Mouse (Mus musculus) right cerebral cortex, postnatal 25 days (tissue): ENCODE results near the gene Atxn2.
A peak's percentile ranks its signal among the peaks of the same experiment; 100 is the strongest.

Experiments
- DNase-seq: peaks from one replicate; pipeline ENCODE4 v3.0.0; 2022

Gene Atxn2

DNA sequence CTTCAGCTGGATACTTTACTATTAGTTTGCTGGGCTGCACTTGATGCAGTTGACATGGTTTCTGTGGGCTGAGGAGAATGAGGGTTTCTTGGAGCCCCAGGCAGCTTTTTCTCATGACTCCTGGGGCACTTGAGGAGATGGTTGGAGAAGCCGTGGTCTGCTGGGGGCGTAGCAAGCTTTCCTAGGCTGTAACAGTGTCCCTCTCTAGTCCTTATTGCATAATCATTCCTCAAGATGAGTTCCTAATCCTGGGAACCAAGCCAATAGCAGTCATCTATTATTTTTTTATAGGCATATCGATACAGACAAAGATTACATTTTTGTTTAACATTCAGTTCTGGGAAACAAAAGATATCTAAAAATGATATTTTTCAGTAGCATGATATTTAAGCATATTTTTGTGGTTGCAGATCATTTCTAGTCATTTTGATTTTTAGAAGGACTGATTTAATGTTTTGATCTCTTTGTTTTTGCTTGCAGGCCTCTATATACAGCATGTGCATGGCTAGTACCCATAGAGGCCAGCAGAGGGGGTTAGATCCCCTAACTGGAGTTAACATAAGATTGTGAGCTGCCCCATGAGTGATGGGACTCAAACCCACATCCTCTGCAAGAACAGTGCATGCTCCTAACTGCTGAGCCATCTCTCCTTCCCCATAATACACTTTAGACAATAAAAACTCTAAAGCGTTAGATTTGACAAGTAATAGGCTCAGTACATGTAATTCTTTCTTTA is 55.1 kb downstream of the Atxn2 start:
- DNase-seq, result no peak

DNA sequence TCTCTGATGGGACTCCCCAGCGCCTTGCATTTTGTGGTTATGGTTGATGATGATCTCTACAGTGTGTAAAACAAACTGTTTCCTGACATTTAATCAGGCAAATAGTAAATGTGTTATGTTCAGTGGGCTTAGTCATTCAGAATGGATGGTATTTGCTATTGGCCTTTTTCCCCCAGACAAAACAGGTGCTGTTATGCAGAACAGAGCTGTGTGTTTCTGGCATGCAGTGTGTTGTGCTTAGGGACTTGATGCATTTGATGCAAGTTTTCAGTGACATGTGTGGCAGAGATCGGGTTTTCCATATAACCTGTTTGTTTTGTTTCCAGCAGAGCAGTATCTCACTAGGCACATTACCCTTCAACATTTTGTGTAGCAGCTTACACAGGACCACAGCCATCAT is 56.4 kb downstream of the Atxn2 start:
- no peak for DNase-seq

DNA sequence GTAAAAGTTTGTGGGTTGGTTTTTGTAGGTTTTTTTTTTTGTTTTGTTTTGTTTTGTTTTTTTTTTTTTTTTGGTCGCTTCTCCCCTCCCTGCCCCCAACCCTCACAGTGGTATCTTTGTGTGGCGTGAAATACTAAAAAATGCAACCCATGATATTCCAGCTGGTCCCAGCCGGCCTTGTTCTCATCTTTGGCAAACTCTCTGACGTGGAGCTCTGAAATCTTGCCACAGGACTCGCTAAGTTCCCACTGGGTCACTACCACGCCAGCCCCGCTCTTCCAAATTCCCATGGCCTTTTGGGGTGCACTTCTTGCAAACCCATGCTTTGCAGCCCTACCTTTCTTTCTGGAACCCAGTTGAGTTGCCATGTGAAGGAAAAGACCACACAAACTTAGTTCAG is 58.7 kb downstream of the Atxn2 start:
- DNase-seq, result no peak

DNA sequence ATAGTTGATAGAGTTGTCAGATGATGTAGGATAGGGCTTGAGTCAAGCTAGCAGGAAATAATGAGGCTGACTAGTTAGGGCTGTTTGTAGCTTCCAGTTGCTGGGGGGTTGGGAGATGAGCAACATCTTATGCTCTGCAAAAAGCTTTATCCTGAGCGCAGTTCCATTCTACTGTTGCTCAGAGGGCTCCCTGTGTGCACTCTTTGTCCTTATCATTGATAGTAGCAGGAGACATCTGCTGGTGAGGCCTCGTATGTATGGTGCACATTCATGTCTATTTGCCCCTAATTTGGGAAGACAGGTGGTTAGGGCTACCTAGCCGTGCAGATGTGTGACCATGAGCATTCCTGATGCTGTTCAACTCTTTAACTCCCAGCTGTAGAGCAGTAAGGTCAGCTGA is 60.5 kb downstream of the Atxn2 start:
- DNase-seq, result no peak

DNA sequence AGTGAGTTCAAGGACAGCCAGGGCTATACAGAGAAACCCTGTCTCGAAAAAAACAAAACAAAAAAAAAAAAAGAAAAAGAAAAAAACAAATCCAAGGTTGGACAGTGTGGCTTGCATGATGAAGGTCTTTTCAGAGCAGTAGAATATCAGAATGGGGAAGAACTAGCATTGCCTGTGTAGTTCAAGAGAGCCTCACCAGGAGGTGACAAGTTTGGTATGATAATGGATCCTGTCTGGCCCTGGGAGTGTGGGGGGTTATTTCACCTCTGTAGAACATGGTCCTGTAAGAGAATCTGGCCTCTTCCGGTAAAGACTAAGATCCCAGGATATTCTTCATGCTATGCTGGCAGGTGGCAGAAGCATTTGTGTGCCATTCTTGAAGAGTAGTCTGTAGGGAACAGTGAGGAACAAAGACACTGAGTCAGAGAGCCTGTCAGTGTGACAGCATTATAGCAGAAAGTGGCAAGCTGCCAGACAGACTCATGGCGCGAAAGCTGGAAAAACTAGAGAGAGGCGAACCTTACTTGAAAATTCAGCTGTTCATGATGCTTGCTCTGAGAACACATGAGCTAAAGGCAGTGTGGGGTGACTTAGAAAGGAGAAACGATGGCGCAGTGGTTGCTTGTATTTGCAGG is 67.5 kb downstream of the Atxn2 start:
- peak; percentile 52 for DNase-seq

DNA sequence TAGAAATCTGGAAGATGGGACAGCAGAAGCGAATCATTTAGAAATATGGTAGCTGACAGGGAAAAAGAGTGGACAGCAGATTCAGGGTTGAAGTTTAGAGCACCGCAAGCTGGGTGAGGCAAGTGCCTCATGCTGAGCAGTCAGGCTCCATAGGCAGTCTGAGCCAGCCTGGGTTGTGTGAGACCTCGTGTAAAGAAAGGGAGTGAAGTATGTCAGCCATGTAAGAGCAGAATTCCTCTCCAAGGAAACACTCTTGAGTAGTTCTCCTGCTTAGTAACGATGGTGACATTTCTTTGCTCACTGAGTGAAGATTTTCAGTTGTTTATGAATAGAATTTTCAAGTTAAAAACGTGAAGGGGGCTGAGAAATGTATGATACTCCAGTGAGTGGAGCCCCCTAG is 69.0 kb downstream of the Atxn2 start:
- DNase-seq, result no peak

DNA sequence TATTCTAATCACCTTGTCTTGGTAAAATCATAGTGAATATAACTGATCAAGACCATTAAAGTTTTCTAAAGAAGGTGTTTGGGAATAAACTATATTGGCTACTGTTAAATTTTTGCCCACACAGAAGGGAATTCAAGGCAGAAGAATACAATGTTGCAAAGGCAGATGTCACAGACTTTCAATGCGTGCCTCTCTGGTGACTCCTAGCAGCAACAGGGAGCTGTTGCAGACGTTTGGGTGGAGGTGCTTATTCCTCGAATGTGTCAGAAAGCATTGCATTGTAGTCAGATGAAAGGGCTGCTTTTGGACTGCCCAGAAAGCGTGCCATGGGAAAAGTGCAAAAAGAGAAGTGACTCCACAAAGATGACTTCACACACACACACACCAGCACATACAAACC is 71.3 kb downstream of the Atxn2 start:
- DNase-seq, result no peak

DNA sequence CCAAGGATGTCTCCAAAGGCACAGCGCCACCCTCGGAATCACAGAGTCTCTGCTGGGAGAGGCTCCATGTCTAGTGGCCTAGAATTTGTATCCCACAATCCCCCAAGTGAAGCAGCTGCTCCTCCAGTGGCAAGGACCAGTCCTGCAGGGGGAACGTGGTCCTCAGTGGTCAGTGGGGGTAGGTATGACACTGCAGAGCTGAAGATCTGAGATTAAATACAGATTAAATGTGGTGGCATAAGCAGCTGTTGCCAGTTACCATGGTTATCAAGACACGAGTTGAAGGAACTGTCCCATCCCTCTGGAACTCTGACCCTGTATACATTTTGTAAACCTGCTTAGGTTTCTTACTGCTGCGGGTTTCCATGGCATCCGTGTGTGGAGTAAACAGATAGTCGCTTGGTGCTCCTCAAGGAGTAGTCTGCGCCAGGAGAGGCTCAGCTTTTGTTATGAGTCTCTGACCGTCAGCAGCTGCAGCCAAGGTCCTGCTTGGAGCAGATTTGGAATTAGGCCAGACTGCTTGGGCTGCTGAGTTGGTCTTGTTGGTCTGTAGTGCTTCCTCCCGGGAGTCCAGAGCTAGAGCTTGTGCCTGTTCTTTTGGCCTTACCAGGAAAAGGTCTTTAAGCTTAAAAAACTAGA is 72.8 kb downstream of the Atxn2 start:
- no peak for DNase-seq

DNA sequence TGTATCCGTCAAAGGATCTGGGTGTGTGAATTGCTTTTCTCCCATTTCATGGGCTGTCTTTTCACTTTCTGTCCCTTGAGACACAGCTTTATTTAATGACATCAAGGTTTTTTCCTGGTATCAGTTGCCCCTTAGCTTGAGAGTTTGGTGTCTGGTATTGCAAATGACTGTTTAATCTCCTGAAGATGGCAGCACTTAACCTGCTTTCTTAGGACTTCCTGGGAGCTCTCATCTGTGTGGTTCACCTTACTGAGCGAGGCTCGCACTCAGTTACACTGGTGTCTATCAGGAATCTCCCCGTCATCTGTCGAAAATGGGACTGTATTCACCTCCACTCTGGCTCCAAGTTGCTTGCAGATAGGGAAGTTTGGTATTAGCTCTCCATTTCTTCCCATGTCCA is 79.9 kb downstream of the Atxn2 start:
- DNase-seq, result no peak

DNA sequence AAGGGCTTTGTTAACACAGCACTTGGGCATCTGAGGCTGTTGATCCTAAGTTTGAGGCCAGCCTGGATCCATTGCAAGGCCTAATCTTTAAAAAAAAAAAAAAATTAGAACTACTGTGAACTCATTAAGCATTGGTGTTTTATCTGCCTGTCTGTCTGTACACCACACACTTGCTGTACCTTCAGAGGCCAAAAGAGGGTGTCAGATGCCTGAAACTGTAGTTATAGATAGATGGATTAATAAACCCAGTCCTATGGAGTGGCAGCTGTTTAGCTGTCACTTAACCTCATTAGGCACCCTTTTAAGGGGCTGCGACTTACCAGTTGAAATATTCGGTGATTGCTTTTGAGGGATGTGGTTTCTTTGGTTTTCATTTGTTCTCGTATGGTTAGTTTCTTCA is 84.7 kb downstream of the Atxn2 start:
- DNase-seq, result no peak

DNA sequence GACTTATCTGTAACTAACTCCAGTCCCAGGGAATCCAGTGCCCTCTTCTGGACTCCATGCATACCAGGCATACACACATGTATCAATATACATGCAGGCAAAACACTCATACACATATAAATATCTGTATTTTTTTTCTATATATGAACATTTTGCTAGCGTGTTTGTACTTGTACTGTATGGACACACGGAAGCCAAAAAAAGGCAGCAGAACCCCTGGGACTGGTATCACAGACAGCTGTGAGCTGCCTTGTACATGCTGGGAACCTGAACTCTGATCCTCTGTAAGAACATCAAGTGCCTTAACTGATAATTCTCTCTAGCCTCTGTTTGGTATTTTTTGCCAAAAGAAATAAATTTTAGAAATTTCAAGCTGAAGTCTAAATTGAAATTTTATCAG is 87.3 kb downstream of the Atxn2 start:
- no peak for DNase-seq

DNA sequence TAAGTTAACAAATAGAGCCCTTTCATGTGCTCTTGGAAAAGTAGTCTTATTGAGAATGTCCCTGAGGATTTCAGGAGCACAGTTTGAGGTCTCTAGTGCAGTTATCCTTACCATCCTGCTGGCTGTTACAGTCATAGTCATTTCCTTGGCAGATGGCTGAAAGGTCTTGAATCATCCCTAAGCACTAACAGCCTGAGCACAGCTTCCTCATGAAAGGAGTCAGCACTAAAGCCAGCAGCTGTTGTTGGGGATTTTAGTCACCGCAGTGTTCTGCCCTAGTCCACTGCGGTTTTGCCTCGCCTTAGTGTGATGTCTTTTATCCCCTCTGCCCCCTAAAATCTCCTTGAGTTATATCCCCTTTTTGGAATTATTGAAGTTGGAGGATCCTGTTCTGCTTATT is 96.0 kb downstream of the Atxn2 start:
- DNase-seq, result no peak

DNA sequence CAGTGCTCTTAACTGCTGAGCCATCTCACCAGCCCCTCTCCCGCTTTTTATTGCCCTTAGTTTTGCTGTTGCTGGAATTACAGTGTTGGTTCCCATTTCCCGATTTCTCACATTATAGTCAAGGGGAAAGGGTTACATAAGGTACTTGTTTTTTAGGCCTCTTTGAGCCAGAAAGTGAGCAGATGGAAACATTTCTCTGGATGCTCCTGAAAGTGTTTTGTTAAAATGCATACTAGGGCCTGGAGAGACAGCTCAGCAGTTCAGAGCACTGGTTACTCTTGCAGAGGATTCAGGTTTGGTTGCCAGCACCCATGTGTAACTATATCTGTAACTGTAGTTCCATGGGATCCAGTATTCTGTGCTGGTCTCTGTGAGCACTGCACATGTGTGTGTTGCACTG is 97.1 kb downstream of the Atxn2 start:
- no peak for DNase-seq

DNA sequence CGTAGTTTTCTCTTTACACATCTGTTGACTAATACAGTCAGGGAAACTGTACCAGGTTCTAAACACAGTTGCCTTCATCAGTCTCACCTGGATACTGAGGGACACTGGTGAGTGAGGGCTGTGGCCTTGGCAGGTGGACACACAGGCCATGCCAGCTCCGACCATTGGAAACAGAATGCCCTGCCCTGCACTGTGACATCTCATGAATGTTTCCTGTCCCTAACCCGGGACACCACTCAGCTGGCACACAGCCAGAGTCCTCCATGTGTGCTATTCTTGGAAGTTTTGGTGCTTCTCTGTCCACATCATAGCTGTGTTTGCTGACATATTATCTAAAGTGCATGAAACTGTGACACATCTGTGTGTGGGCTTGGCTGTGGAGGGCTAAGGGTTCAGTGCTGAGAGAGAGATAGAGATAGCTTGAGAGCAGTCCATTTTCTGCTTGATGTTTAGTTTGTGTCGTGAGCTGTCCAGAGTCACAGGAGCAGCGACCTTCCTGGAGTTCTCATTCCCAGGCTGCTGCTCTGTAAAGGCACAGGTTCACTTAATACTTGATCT is 98.6 kb downstream of the Atxn2 start:
- DNase-seq, result no peak

DNA sequence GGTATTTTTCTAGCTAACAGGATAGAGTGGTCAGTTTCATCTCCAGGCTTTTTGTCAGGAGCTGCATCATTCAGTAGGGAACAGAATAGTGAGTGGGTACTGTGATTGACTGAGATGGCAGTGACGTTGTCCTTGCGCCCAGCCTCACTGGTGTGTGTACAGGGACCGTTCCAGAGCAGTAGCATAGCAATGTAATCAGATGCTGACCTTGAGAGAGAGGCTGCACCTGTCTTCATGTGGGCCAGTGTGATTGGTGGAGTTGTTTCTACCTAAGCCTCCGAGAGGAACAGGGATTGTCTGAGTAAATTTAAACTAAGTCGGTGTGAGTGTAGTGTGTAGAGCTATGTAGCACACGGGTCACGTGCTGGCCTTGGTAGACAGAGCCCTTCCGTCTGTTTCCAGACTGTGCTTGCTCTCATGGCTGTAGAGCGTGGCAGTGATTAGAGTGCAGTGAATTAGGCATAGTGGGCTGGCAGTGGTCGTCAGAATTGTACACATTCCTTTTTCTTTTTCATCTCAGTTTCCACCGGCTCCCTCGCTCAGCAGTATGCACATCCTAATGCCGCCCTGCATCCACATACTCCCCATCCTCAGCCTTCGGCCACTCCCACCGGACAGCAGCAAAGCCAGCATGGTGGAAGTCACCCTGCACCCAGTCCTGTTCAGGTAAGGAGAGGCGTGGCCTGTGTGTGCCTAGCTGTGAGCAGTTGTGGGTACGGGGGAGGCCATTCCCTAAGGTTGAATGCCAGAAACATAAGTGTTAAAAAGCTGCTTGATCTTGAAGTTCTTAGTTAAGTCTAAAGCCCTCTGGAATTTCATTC is 99.4 kb downstream of the Atxn2 start:
- no peak for DNase-seq

DNA sequence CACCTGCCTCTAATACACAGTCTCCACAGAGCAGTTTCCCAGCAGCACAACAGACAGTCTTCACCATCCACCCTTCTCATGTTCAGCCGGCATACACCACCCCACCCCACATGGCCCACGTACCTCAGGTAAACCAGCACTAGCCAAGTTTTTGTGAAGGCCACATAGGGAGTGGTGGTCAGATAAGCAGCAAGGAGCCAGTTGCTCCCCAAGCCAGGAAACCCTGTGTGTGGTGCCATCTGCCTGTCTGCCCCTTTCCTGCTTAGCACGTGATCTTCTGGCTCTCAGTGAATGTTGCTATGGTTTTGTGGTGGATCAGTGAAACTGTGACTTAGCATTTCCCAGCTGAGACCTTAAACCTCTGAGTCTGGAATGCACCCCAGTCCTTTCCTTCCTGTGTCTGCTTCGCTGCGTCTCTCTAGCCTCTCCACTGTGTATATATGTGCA is 100.4 kb downstream of the Atxn2 start:
- no peak for DNase-seq

DNA sequence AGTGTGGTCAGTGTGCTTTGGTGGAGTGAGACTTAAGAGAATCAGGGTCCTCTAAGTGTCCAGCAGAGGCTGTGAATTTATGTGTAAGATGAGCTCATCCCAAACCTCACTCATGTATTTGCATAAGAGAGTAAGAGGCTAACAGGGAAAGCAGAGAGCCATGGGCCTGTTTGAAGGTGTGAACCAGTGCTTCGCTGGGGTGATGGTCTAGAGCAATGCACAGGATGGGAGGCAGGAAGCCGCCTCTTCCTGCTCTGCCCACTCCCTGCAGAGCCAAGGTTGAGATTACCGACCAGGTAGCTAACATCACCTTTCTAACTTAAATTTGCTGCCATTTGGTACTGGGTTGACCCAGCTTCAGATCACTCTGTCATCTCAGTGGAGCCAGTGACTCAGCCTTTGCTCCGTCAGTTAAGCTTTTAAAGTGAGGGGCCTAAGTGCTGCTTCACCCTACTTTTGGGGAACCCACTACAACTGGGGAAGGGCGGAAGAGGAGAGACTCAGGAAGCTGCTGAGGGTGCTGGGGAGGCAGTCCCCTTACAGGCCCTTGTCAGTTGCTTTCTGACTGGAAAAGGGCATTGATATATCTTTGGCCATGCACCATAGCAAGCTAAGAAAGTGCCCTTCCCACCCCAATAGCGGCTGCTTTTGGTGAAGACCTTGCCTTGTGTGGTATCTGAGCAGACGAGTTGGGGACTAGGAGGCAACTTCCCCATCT is 101.5 kb downstream of the Atxn2 start:
- no peak for DNase-seq

DNA sequence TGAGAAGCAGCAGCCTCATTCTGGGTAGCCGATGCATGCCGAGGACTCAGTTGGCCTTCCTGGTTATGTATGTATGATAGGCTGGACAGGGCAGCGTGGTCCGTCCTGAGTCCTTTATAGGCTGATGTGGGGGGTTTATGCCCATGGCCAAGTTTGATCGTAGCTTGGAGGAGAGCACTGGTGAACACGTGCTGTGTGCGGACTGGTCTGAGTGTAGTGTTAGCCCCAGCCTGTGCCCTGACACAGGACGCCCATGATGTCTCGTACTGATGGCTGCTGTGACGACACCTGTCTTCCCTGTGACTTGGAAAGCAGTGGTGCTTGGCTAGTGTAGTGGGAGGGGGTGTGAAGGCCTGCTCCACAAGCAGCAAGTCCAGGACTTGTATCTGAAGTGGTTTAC is 102.6 kb downstream of the Atxn2 start:
- DNase-seq, result no peak

DNA sequence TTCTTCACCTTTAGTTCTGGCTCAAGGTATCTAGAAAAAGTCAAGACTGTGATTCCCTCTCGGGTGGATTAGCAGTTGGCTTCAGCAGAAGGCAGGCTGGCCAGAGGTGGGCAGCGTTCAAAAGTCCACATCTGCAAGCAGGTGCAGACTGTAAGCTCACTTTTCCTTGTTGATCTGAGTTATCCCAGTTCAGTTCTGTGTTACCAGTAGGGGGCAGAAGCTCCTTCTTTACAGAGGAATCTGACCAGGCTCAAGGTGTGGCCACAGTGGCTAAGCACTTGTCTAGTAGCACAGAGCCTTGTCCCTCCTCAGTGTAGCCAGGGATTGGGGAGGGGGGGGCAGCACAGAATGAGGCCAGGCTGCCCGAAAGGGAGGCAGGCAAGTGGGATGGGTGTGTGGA is 103.9 kb downstream of the Atxn2 start:
- no peak for DNase-seq

DNA sequence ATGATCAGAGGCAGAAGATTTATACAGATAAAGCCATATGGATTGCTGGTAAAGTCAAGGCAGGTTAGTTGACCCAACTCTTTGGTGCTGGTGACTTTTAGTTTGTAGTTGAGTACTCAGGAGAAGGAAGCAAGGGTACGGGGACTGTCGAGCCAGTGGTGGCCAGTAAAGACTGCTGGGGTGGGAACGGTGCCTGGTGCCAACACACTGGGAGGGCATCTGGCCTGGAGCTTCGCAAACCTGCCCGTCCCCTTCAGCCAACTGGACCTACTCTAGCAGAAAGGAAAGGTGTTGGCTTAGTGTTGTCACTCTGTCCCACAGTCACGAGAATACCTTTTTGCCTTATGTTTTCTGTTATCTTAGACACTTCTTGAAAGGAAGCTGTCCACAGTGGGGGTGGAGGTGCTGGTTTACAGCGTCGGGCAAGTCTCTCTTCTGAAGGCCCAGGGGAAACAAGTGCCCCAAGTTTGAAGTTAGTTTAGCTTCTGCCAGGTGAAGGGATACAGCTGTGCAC is 104.8 kb downstream of the Atxn2 start:
- DNase-seq, result no peak

DNA sequence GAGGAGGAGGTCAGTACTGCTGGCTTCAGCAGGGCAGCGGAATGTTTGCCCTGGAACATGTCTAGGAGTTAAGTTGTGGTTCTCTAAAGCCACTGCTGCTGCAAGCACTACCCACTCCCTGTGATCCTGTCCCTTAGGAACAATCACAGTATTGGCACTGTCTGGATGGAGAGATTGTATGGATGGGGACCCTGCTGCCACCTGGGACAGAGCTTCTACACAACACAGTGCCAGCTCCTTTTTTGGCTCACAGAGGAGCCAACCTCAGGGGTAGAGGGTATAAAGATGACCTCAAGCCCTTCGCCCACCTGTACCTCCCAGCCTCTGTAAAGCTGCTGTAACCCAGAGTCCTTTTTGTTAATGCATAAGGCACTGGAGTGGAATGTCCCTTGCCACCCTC is 105.5 kb downstream of the Atxn2 start:
- DNase-seq, result no peak

DNA sequence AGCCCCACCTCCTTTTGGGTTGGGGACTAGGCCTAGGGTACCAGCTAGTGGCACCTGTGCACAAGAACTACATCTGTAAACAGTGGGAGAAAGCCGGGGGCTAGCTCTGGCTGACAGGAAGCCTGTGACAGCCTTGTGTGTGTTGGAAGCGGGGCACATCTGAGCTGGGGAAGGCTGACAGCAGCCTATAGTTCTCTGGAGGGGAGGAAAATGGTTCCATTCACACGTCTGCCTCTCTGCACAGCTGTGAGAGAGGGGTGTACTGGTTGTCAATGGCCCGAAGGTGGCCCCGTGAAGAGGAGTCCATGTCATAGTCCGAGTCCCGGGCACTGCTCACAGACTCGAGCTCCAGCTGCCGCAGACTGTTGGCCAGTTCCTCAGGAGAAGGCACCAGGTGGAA is 106.4 kb downstream of the Atxn2 start:
- DNase-seq, result no peak
